Mouse (Mus musculus) forebrain, embryonic 14.5 days (tissue): ENCODE results near the gene Olfr628. TPM values are rescaled to one million over a fixed set of nuclear protein-coding genes. Genes with fewer than 3 reads are reported as not detected.
"Not testable (repeated sequence)": the region's sequence is repeated elsewhere in the genome, so short reads cannot be mapped to it uniquely, and the experiment has no call there.

Source experiments
- ATAC-seq: fragments of 200-750 bp; cut with Nextera tagmentation; 2 replicates; pipeline ENCODE4 v1.8.0; 2017; ENCODE audit warnings: mild to moderate bottlenecking, moderate library complexity
- DNase-seq: peaks from one replicate; pipeline ENCODE4 v3.0.0-alpha.2; 2015; ENCODE audit warnings: low spot score
- H3K27ac ChIP-seq: fragments of 300-500 bp; sonication (generic); 2 replicates; pipeline ENCODE4 v1.5.1; 2014; ENCODE audit warnings: low read depth, mild to moderate bottlenecking, control low read depth, low read length, moderate library complexity
- H3K27me3 ChIP-seq: fragments of 300-500 bp; sonication (generic); replicated peaks from 2 replicates; pipeline ENCODE4 v1.6.1; 2014; ENCODE audit warnings: low read length, control low read depth, mixed read lengths; ENCODE audit not compliant: control insufficient read depth, insufficient read depth
- H3K36me3 ChIP-seq: fragments of 300-500 bp; sonication (generic); 2 replicates; pipeline ENCODE4 v1.6.1; 2014; ENCODE audit warnings: low read length, control low read depth; ENCODE audit not compliant: control insufficient read depth, insufficient read depth
- H3K4me1 ChIP-seq: fragments of 300-500 bp; sonication (generic); 2 replicates; pipeline ENCODE4 v1.6.1; 2014; ENCODE audit warnings: antibody characterized with exemption, low read length, control low read depth; ENCODE audit not compliant: control insufficient read depth, insufficient read depth
- H3K4me2 ChIP-seq: fragments of 300-500 bp; sonication (generic); 2 replicates; pipeline ENCODE4 v1.6.1; 2014; ENCODE audit warnings: mild to moderate bottlenecking, control low read depth, low read length
- H3K4me3 ChIP-seq: fragments of 300-500 bp; sonication (generic); 2 replicates; pipeline ENCODE4 v1.5.1; 2014; ENCODE audit warnings: low read depth, low read length, control low read depth
- H3K9ac ChIP-seq: fragments of 300-500 bp; sonication (generic); 2 replicates; pipeline ENCODE4 v1.6.1; 2014; ENCODE audit warnings: mild to moderate bottlenecking, low read length, control low read depth, moderate library complexity
- H3K9me3 ChIP-seq: fragments of 300-500 bp; sonication (generic); replicated peaks from 2 replicates; pipeline ENCODE4 v1.6.1; 2016; ENCODE audit warnings: low read length, control low read depth, mixed read lengths; ENCODE audit not compliant: control insufficient read depth
- WGBS: fragments of 180-500 bp; shearing (Covaris S2); extraction: QIAGEN DNeasy Blood & Tissue Kit; methylation state at CpG from one replicate; pipeline ENCODE4 v1.1.7; 2014; 5-methylcytosine and 5-hydroxymethylcytosine counted together
- polyA plus RNA-seq: library from polyadenylated mRNA; unstranded; fragments of >200 nt; fragmentation: Nextera tagmentation; extraction: Ambion mirVana; gene quantifications from 2 replicates; pipeline ENCODE4 v1.2.1, GENCODE M21; 2014

The Olfr628 gene
- polyA plus RNA-seq, 1 experiment from 2014 or later = not detected

- H3K27ac ChIP-seq, H3K4me2 ChIP-seq, DNase-seq, ATAC-seq, H3K9ac ChIP-seq, H3K4me3 ChIP-seq, H3K4me1 ChIP-seq, H3K9me3 ChIP-seq, H3K36me3 ChIP-seq, H3K27me3 ChIP-seq: not testable (repeated sequence)
- WGBS = 97% methylated on average over 6 of the region's 6 CpGs
Observed at GRCm38 (mm10) chr7:103767687-103768086, 37.5 kb downstream of the Olfr628 start.

GRCm38 (mm10) chr7:103771494-103771893 is 41.3 kb downstream of the Olfr628 start, which contains the start of gene Olfr69:
TSS of gene Olfr69 (minus strand) at chr7:103771594.
- Histone ChIP-seq H3K9me3 (no peaks in the 10 kb centered on the region), H3K27me3 (no peaks in the 10 kb centered on the region), H3K4me2 (no peak within 1 kb of the TSS), H3K36me3 (no peaks in the 10 kb centered on the region), H3K9ac (no peak within 1 kb of the TSS), H3K4me3 (no peak within 1 kb of the TSS), H3K27ac (no peak within 1 kb of the TSS), H3K4me1 (no peaks in the 10 kb centered on the region)
- no peak for ATAC-seq
- WGBS = 78% methylated on average over 2 of the region's 2 CpGs
- DNase-seq = no peak

DNA sequence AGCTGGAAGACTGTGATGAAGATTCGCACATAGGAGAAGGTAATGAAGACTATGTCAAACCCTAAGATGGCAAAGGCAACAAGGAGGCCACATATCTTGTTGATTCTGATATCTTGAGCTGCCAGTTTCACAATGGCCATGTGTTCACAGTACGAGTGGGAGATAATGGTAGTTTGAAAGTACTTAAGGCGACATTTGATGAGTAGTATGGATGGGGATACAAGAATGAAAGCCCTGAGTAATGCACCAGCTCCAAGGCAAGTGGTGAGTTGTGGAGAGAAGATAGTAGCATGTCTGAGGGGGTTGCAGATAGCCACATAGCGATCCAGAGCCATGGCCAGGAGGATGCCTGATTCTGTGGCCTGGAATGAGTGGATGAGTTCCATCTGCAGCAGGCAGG is 47.5 kb downstream of the Olfr628 start:
- H3K4me1 ChIP-seq, ATAC-seq, H3K36me3 ChIP-seq, H3K4me3 ChIP-seq, DNase-seq, H3K4me2 ChIP-seq, H3K27me3 ChIP-seq, H3K9ac ChIP-seq, H3K27ac ChIP-seq, H3K9me3 ChIP-seq: not testable (repeated sequence)
- WGBS = 88% methylated on average over 3 of the region's 4 CpGs

GRCm38 (mm10) chr7:103779598-103779997 is 49.4 kb downstream of the Olfr628 start, which contains the start of gene Olfr68:
TSS of gene Olfr68 (minus strand) at chr7:103779698.
- ATAC-seq (no peak), DNase-seq (no peak)
- Histone ChIP-seq H3K9ac (no peak within 1 kb of the TSS), H3K4me3 (no peak within 1 kb of the TSS), H3K27me3 (no peaks in the 10 kb centered on the region), H3K27ac (no peak within 1 kb of the TSS), H3K4me1 (no peaks in the 10 kb centered on the region), H3K9me3 (no peaks in the 10 kb centered on the region), H3K4me2 (no peak within 1 kb of the TSS), H3K36me3 (no peaks in the 10 kb centered on the region)
- 72% methylated on average over 3 of the region's 3 CpGs for WGBS

Other genes with a start within 250 kb of the Olfr628 start
- not detected in 2 replicates for gene Olfr609, start 232.3 kb upstream of the Olfr628 start, polyA plus RNA-seq
- not detected in 2 replicates for gene Olfr610, start 218.3 kb upstream of the Olfr628 start, polyA plus RNA-seq
- not detected in 2 replicates for gene Olfr611, start 209.5 kb upstream of the Olfr628 start, polyA plus RNA-seq
- gene Olfr612, start 187.7 kb upstream of the Olfr628 start, polyA plus RNA-seq = not detected in 2 replicates
- not detected in 2 replicates for gene Olfr613, start 182.3 kb upstream of the Olfr628 start, polyA plus RNA-seq
- not detected in 2 replicates for gene Olfr615, start 174.3 kb upstream of the Olfr628 start, polyA plus RNA-seq
- not detected in 2 replicates for gene Olfr616, start 161.2 kb upstream of the Olfr628 start, polyA plus RNA-seq
- gene Olfr617, start 157.3 kb upstream of the Olfr628 start, polyA plus RNA-seq = not detected in 2 replicates
- not detected in 2 replicates for gene Olfr618, start 140.3 kb upstream of the Olfr628 start, polyA plus RNA-seq
- not detected in 2 replicates for gene Olfr619, start 129.8 kb upstream of the Olfr628 start, polyA plus RNA-seq
- gene Olfr620, start 117.8 kb upstream of the Olfr628 start, polyA plus RNA-seq = not detected in 2 replicates
- not detected in 2 replicates for gene Olfr622, start 87.7 kb upstream of the Olfr628 start, polyA plus RNA-seq
- gene Olfr623, start 66.7 kb upstream of the Olfr628 start, polyA plus RNA-seq = not detected in 2 replicates
- gene Olfr624, start 59.2 kb upstream of the Olfr628 start, polyA plus RNA-seq = not detected in 2 replicates
- gene Olfr625-ps1, start 47.7 kb upstream of the Olfr628 start, polyA plus RNA-seq = not detected in 2 replicates
- not detected in 2 replicates for gene Olfr243, start 15.7 kb upstream of the Olfr628 start, polyA plus RNA-seq
- gene Olfr629, start 14.6 kb downstream of the Olfr628 start, polyA plus RNA-seq = not detected in 2 replicates
- not detected in 2 replicates for gene Olfr630, start 27.0 kb downstream of the Olfr628 start, polyA plus RNA-seq
- not detected in 2 replicates for gene Olfr69, start 41.2 kb downstream of the Olfr628 start, polyA plus RNA-seq
- not detected in 2 replicates for gene Olfr68, start 49.3 kb downstream of the Olfr628 start, polyA plus RNA-seq
- gene Olfr67, start 61.4 kb downstream of the Olfr628 start, polyA plus RNA-seq = not detected in 2 replicates
- gene Hbb-bt, start 83.6 kb downstream of the Olfr628 start, polyA plus RNA-seq = 1,580 and 1,724 TPM in 2 replicates
- 3,810 and 4,891 TPM in 2 replicates for gene Hbb-bs, start 97.7 kb downstream of the Olfr628 start, polyA plus RNA-seq
- not detected in 2 replicates for gene Hbb-bh2, start 110.1 kb downstream of the Olfr628 start, polyA plus RNA-seq
- gene Hbb-bh1, start 112.8 kb downstream of the Olfr628 start, polyA plus RNA-seq = 0.90 and 2.5 TPM in 2 replicates
- 152 and 669 TPM in 2 replicates for gene Hbb-y, start 122.8 kb downstream of the Olfr628 start, polyA plus RNA-seq
- not detected in 2 replicates for gene Olfr66, start 155.9 kb downstream of the Olfr628 start, polyA plus RNA-seq
- gene Olfr64, start 164.1 kb downstream of the Olfr628 start, polyA plus RNA-seq = not detected in 2 replicates
- not detected in 2 replicates for gene Olfr65, start 173.1 kb downstream of the Olfr628 start, polyA plus RNA-seq
- not detected in 2 replicates for gene Olfr631, start 198.5 kb downstream of the Olfr628 start, polyA plus RNA-seq
- gene Olfr632, start 204.0 kb downstream of the Olfr628 start, polyA plus RNA-seq = not detected in 2 replicates
- not detected in 2 replicates for gene Olfr633, start 214.1 kb downstream of the Olfr628 start, polyA plus RNA-seq
- gene Olfr635, start 240.8 kb downstream of the Olfr628 start, polyA plus RNA-seq = not detected in 2 replicates